Comparison of ENCODE assay signal across 10 mouse cellular contexts in genomic region chr5:29388181-29388943, GRCm38 (mm10). TPM values are rescaled to one million over a fixed set of nuclear protein-coding genes. Genes with fewer than 3 reads are reported as not detected.
DNase-seq lines count a peak whose midpoint lies in the region; ATAC-seq and TF ChIP-seq lines count a peak whose summit lies in the region.
"Had no signal": no experiment of that assay in that cellular context is flagged by ENCODE, and none has a peak within 500 bp of the region (broad histone marks: within the 10 kb centered on the region; RNA-seq: fewer than 3 reads in every experiment).

No protein-coding gene starts in this region.

- ATAC-seq in limb, embryonic 13.5 days (ENCODE audit: low FRiP score, low read depth), result 0 out of 2 replicates have a peak, but pooled peaks have one; percentile 15

- peaks cover 5% of the 10 kb centered on the region; the same call in 1 of the 2 replicates for H3K27me3 ChIP-seq in limb, embryonic 13.5 days
- H3K27me3 ChIP-seq in limb, embryonic 10.5 days (ENCODE audit: low read depth, poor library complexity, severe bottlenecking), result no peaks in the 10 kb centered on the region
- no peaks in the 10 kb centered on the region for H3K27me3 ChIP-seq in small intestine, adult 2 months (ENCODE audit: control insufficient read depth, insufficient read depth, low read length)

- no peaks in the 10 kb centered on the region for H3K36me3 ChIP-seq in limb, embryonic 13.5 days
- no peaks in the 10 kb centered on the region for H3K36me3 ChIP-seq in limb, embryonic 10.5 days
- H3K36me3 ChIP-seq in small intestine, adult 2 months (ENCODE audit: control insufficient read depth, insufficient read depth, low read length), result no peaks in the 10 kb centered on the region
- H3K36me3 ChIP-seq: G1E had no signal

- H3K9ac ChIP-seq in limb, embryonic 13.5 days, result no peak overlapping the region

- 53% methylated on average over 7 of the region's 7 CpGs for WGBS in limb, embryonic 13.5 days
- 64% methylated on average over 7 of the region's 7 CpGs for WGBS in limb, embryonic 10.5 days
- 23% methylated on average over 7 of the region's 7 CpGs for WGBS in small intestine, adult 2 months

- no peaks in the 10 kb centered on the region for H3K9me3 ChIP-seq in limb, embryonic 13.5 days
- H3K9me3 ChIP-seq in limb, embryonic 10.5 days (replicated peaks), result no peaks in the 10 kb centered on the region
- H3K9me3 ChIP-seq: G1E had no signal

- no peaks in the 10 kb centered on the region for H3K4me1 ChIP-seq in limb, embryonic 13.5 days
- H3K4me1 ChIP-seq in limb, embryonic 10.5 days, result no peaks in the 10 kb centered on the region
- peaks cover 4% of the 10 kb centered on the region; the same call in 1 of the 2 replicates for H3K4me1 ChIP-seq in small intestine, adult 2 months (ENCODE audit: control insufficient read depth, insufficient read depth, insufficient read length, low read length)

- no peak overlapping the region for H3K4me2 ChIP-seq in limb, embryonic 13.5 days (replicated peaks)

- TF ChIP-seq CTCF in small intestine, adult 2 months (IDR thresholded peaks at IDR 0.05; ENCODE audit: extremely low read depth, insufficient read length, insufficient replicate concordance, low read depth, low read length), result no peak

- DNase-seq in limb, embryonic 10.5 days (ENCODE audit: low spot score), result no peak
- DNase-seq in heart, adult 11 months, result peak; percentile 97
- DNase-seq in kidney, postnatal 4 days, result peak; percentile 12 to 46
- no peak for DNase-seq in cerebellum, adult 9-10 months
- DNase-seq in frontal cortex, postnatal 14 days (ENCODE audit: low spot score in 2 of 2), result no peak
- no peak for DNase-seq in layer of hippocampus, adult 9-10 months (ENCODE audit: low spot score)
- DNase-seq: cerebellum, adult 2 months had no signal

- no peak for TF ChIP-seq POLR2A in small intestine, adult 2 months (IDR thresholded peaks at IDR 0.05; ENCODE audit: low read depth, low read length)

- H3K4me3 ChIP-seq in limb, embryonic 13.5 days, result no peak overlapping the region
- H3K4me3 ChIP-seq in limb, embryonic 10.5 days, result no peak overlapping the region
- H3K4me3 ChIP-seq in small intestine, adult 2 months (ENCODE audit: low read depth, low read length), result no peak overlapping the region

- H3K27ac ChIP-seq in limb, embryonic 13.5 days, result peak overlapping the region; percentile 10; the same call in 1 of the 2 replicates
- no peak overlapping the region for H3K27ac ChIP-seq in limb, embryonic 10.5 days
- peak overlapping the region; percentile 8; the same call in 1 of the 2 replicates for H3K27ac ChIP-seq in small intestine, adult 2 months (ENCODE audit: insufficient read depth, low read depth, low read length)

RNA-seq across cellular contexts. Expression of gene Lmbr1, which starts 10.2 kb away (rescaled TPM):
- 10.1 and 10.2 TPM in 2 replicates for polyA plus RNA-seq in limb, embryonic 13.5 days (2015; fragmentation: Nextera tagmentation; extraction: Ambion mirVana)
- polyA plus RNA-seq in limb, embryonic 10.5 days (2016; fragmentation: Nextera tagmentation; extraction: Ambion mirVana), result 7.0 and 7.4 TPM in 2 replicates
- 0.79 and 1.5 TPM in 2 replicates for polyA plus RNA-seq in small intestine, adult 2 months (2012; rRNA removed)

RNA-seq across cellular contexts. Expression of gene Nom1, which starts 46.1 kb away (rescaled TPM):
- polyA plus RNA-seq in limb, embryonic 13.5 days (2015; fragmentation: Nextera tagmentation; extraction: Ambion mirVana), result 27.0 and 30.4 TPM in 2 replicates
- polyA plus RNA-seq in limb, embryonic 10.5 days (2016; fragmentation: Nextera tagmentation; extraction: Ambion mirVana), result 40.0 and 40.4 TPM in 2 replicates
- 1.7 and 2.7 TPM in 2 replicates for polyA plus RNA-seq in small intestine, adult 2 months (2012; rRNA removed)

Comparison
In these comparisons a context has a peak if more than half of its experiments do, and no peak if none do; other contexts are left out.
1. DNase-seq: peak in heart, adult 11 months (single experiment) and kidney, postnatal 4 days (2 of 2); none in limb, embryonic 10.5 days (single experiment), cerebellum, adult 9-10 months (single experiment), frontal cortex, postnatal 14 days (0 of 2) and layer of hippocampus, adult 9-10 months (single experiment).